Mouse (Mus musculus): ENCODE measurements around the gene Slc35a5.

DNA sequence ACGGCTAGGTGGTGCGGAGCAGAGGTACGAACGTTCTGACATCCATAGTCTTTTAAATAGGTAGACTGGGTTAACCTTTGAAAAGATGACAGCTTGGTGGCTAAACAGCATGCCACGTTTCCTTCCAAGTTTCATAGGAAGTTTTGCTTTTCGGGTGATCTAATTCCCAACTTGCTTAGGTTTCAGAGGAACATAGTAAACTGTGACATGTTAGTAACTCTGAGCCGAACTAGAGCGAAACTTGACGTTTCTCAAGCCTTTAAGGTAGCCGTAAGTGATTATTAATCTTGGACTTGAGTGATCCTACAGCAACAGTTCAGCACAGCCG lies 847 bp upstream of the Slc35a5 start:
- no peak for TF ChIP-seq CTCF (IDR thresholded peaks at IDR 0.05; ENCODE audit: low read depth)
- TF ChIP-seq EP300 (IDR thresholded peaks at IDR 0.05; ENCODE audit: low read depth) = no peak

Measured in heart, postnatal 0 days (tissue).